Mouse (Mus musculus) midbrain, embryonic 10.5 days (tissue): Measurements from ENCODE around the gene Prpf4b. TPM values are rescaled to one million over a fixed set of nuclear protein-coding genes. Genes with fewer than 3 reads are reported as not detected.
"Not testable (repeated sequence)": the region's sequence is repeated elsewhere in the genome, so short reads cannot be mapped to it uniquely, and the experiment has no call there.

Source experiments
- DNase-seq: peaks from one replicate; pipeline ENCODE4 v3.0.0-alpha.2; 2017; ENCODE audit warnings: low spot score
- H3K27ac ChIP-seq: fragments of 300-500 bp; sonication (generic); replicated peaks from 2 replicates; pipeline ENCODE4 v1.5.1; 2016; ENCODE audit warnings: mild to moderate bottlenecking
- H3K27me3 ChIP-seq: fragments of 300-500 bp; sonication (generic); 2 replicates; pipeline ENCODE4 v1.6.1; 2016; ENCODE audit warnings: low read depth, mild to moderate bottlenecking; ENCODE audit not compliant: poor library complexity, severe bottlenecking
- H3K36me3 ChIP-seq: fragments of 300-500 bp; sonication (generic); 2 replicates; pipeline ENCODE4 v1.6.1; 2016; ENCODE audit warnings: mild to moderate bottlenecking, moderate library complexity
- H3K4me1 ChIP-seq: fragments of 300-500 bp; sonication (generic); 2 replicates; pipeline ENCODE4 v1.6.1; 2016
- H3K4me3 ChIP-seq: fragments of 300-500 bp; sonication (generic); 2 replicates; pipeline ENCODE4 v1.5.1; 2016; ENCODE audit warnings: mild to moderate bottlenecking, moderate library complexity
- H3K9me3 ChIP-seq: fragments of 300-500 bp; sonication (generic); replicated peaks from 2 replicates; pipeline ENCODE4 v1.6.1; 2016; ENCODE audit warnings: mild to moderate bottlenecking
- WGBS: fragments of 180-500 bp; shearing (Covaris S2); methylation state at CpG from one replicate; pipeline ENCODE4 v1.1.7; 2016; 5-methylcytosine and 5-hydroxymethylcytosine counted together
- polyA plus RNA-seq: library from polyadenylated mRNA; unstranded; fragments of >200 nt; fragmentation: Nextera tagmentation; extraction: Ambion mirVana; gene quantifications from 2 replicates; pipeline ENCODE4 v1.2.1, GENCODE M21; 2016

Gene Prpf4b
- polyA plus RNA-seq, 1 experiment from 2014 or later: 77.2 TPM

DNA sequence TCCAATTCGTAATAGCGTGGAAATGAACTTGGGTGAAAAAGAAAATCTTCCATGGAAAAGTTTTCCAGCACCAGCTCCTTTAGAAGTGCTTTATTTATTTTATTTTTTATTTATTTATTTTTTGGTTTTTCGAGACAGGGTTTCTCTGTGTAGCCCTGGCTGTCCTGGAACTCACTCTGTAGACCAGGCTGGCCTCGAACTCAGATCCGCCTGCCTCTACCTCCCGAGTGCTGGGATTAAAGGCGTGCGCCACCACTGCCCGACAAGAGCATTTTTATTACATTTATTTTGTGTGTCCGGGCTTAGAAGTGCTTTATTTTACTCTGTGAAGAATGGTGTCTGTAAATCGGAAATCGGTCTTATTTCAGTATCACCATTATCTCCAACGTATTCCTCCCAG is 366 bp upstream of the Prpf4b start:
- not testable (repeated sequence) for H3K9me3 ChIP-seq, H3K36me3 ChIP-seq, DNase-seq, H3K27me3 ChIP-seq
- peaks cover 30% of the 10 kb centered on the region for H3K4me1 ChIP-seq
- WGBS: 20% methylated on average over 13 of the region's 13 CpGs
- H3K27ac ChIP-seq: peak overlapping the region; percentile 98
- H3K4me3 ChIP-seq: peak overlapping the region; percentile 99

DNA sequence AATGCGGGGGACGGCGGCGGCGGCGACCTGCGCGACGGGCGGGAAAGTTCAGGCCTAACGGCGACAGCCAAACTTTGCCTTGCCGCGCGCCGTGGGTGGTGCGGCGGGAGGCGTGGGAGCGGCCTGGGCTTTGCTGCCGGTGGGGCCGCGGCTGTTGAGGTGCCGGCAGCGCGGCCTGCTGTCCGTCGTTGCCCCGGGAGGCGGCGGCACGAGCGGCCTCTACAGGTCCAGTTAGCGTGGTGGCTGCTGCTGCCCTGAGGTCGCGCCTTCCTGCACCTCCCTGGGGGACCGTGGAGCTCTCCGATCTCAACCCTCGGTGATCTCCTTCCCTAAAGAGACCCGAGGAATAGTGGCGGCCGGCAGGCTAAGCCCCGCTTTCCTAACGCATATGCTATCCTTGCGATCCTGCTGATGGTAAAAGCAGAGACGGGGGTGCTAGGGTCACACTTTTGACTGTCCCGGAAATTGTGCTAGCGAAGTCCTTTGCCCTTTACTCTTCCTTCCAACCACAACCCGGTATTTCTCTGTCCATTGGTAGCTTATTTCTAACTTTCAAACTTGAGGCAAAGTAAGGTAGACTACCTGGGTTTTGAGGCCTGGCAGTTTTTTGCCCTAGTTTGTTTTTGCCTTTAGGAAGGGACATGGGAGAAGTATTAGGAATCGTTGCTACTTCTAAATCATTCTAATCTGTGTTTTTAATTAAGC is 791 bp downstream of the Prpf4b start:
- Histone ChIP-seq H3K4me1 (peaks cover 30% of the 10 kb centered on the region), H3K4me3 (peak overlapping the region; percentile 99), H3K36me3 (peaks cover 13% of the 10 kb centered on the region), H3K27ac (peak overlapping the region; percentile 98), H3K9me3 (no peaks in the 10 kb centered on the region), H3K27me3 (no peaks in the 10 kb centered on the region)
- under 1% methylated on average over 50 of the region's 50 CpGs for WGBS
- peak; percentile 77 for DNase-seq

DNA sequence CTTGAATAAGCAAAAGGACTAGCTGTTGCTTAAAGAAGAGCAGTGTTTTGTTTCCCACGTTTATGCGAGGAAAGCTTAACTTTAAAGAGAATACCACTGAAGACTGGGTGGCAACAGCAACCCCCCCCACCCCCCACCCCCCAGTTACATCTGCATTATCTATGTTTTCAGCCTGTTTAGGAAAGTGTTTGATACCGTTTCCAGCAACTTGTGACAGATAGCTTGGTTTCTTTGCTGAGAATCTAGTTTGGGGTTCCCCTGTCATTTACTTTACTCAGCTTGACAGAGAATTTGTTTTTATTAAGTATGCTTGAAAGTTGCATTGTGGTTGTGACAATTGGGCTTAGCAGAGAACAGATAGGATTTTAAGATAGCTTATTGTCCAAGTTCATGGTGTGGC is 1.4 kb downstream of the Prpf4b start:
- Histone ChIP-seq H3K4me3 (peak overlapping the region; percentile 99), H3K36me3 (peaks cover 19% of the 10 kb centered on the region), H3K27me3 (no peaks in the 10 kb centered on the region), H3K4me1 (peaks cover 30% of the 10 kb centered on the region), H3K27ac (peak overlapping the region; percentile 98; the same call in 1 of the 2 replicates), H3K9me3 (no peaks in the 10 kb centered on the region)
- DNase-seq: no peak
- WGBS: 17% methylated on average over 3 of the region's 3 CpGs

DNA sequence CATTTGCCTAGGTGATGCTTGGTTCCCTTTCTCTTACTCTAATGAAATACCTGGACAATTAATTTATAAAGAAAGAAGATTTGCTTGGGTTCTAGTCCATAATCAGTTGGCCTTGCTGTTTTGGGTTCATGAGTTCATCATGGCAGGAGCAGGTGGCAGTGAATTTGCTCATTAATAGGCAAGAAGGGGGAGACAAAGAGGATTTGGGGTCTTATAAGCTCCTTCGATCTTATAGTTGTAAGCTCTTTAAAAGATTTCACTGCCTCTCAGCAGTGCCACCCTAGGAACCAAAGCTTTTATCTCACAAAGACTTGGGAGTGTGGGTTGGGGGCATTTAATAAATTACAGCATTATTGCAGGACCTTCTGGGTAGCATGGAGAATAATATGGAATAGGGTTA is 17.8 kb downstream of the Prpf4b start:
- Histone ChIP-seq H3K36me3 (peaks cover 100% of the 10 kb centered on the region), H3K27ac (no peak overlapping the region), H3K9me3 (no peaks in the 10 kb centered on the region), H3K27me3 (no peaks in the 10 kb centered on the region), H3K4me3 (no peak overlapping the region), H3K4me1 (no peaks in the 10 kb centered on the region)
- 78% methylated on average over 1 of the region's 1 CpGs for WGBS
- no peak for DNase-seq

DNA sequence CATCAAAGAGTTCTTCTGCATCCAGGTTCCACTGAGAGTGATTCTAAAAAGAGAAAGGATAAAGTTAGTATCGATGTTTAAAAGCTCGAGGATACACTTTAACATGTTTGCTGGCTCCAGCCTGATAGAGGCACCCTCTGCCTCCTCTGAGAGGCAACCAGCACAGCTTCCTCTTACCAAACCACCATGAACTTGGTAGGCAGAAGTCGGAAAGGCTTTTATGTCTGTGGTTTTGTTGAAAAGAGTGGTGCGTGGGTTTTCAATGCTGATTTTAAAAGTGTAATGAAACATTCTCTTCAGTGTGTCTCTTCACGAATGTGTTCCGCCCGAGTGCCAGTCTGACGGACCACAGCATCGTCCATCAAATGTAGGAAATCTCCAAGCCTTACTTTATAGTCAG is 39.5 kb downstream of the Prpf4b start:
- DNase-seq: no peak
- Histone ChIP-seq H3K36me3 (no peaks in the 10 kb centered on the region), H3K27ac (no peak overlapping the region), H3K9me3 (no peaks in the 10 kb centered on the region), H3K4me1 (peaks cover 9% of the 10 kb centered on the region), H3K27me3 (0 out of 2 replicates have a peak, but pooled peaks cover 4% of the 10 kb centered on the region), H3K4me3 (no peak overlapping the region)
- WGBS: 89% methylated on average over 9 of the region's 9 CpGs

DNA sequence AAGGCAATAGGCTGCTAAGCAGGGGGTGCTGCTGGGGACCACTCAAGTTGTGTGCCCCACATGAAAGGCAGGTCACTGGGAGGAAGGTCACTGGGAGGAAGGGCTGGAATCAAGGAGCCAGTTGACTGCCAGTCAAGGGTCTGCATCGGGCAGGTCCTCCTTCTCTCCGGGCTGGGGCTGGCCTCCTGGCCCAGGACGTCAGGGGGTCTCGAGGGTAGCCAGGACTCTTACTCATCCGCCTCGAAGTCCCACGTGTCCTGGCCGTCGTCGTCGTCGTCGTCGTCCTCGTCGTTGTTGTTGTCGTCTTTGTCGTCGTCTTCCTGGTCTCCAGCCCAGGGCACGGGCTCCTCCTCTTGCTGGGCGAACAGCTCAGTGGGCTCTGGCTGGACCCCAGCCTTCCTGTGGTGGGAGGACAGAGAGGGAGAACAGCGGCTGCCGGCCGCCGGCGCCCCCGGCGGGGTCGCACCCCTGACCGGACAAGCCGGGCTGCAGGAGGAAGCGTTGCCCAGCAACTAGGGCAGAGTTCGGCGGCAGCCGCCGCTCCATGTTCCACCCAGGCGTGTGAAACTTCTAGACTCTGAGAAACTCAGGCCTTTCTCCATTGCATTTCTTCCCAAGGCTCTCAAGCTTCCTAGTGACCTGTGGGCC is 41.5 kb downstream of the Prpf4b start:
- WGBS: 41% methylated on average over 37 of the region's 37 CpGs
- Histone ChIP-seq H3K4me1 (peaks cover 9% of the 10 kb centered on the region), H3K9me3 (no peaks in the 10 kb centered on the region), H3K4me3 (peak overlapping the region; percentile 43), H3K27ac (peak overlapping the region; percentile 71), H3K27me3 (0 out of 2 replicates have a peak, but pooled peaks cover 4% of the 10 kb centered on the region), H3K36me3 (no peaks in the 10 kb centered on the region)
- peak; percentile 60 for DNase-seq

DNA sequence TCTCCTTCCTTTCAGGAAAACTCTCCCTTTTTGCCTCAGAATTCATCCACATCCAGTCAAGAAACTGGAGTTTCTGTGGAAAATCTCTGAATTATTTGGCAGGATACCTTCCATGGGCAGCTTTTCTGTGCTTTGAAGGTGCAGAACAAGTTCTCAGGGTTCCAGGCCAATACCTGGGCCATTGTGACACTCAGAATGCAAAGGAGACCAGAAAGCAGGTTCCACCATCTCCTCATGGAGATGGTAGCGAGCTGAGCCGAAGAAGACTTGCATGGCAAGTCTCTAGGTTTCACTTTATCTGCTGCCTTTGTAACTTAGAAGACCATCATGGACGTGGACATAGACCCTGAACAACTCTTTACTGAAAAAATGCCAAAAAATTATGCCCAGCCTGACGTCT is 49.1 kb downstream of the Prpf4b start, which contains the start of the genes Fam217a and 4933417A18Rik:
TSS of gene Fam217a (minus strand) at position 101 of the 400 bp plus-strand sequence.
TSS of gene 4933417A18Rik (plus strand) at position 200 of the 400 bp plus-strand sequence.
- no peak within 1 kb of the TSS for H3K4me3 ChIP-seq
- no peak within 1 kb of the TSS for H3K27ac ChIP-seq
- DNase-seq: no peak
- 88% methylated on average over 4 of the region's 4 CpGs for WGBS
- H3K9me3 ChIP-seq: no peaks in the 10 kb centered on the region
- no peaks in the 10 kb centered on the region for H3K36me3 ChIP-seq
- H3K4me1 ChIP-seq: no peaks in the 10 kb centered on the region
- H3K27me3 ChIP-seq: no peaks in the 10 kb centered on the region

DNA sequence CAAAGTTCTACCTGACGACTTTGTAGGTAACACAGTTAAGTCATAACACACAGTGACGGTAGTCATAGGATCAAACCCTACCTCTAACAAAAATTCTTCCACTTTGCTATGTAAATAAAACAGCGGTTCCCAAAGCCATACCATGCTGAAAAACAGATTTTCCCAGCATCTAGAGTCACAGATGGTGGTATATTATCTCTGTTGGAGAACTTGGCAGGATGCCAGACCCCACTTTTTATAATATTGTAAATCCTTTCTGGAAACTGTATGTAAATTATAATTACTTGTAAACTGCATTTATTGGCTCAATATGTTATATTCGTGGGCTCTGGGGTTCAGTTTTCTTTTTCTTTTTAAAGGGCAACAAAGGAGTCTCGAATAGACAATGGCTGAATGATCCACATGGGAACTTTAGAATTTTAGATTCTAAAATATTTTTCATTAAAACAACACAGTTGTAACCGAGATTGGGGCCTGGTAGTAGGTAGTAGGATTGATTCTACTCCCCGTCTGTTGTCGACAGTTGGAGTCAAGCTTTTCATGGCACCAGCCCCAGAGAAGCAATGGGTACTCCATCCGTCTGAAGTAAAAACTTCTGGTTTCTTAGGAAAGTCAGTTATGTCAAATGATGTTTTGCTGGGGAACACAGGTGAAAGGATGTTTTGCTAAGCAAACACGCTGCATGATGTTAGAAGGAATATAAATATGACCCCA is 60.0 kb downstream of the Prpf4b start:
- no peaks in the 10 kb centered on the region for H3K9me3 ChIP-seq
- no peak overlapping the region for H3K27ac ChIP-seq
- no peaks in the 10 kb centered on the region for H3K36me3 ChIP-seq
- H3K4me1 ChIP-seq: no peaks in the 10 kb centered on the region
- no peaks in the 10 kb centered on the region for H3K27me3 ChIP-seq
- WGBS: 88% methylated on average over 10 of the region's 10 CpGs
- no peak overlapping the region for H3K4me3 ChIP-seq
- DNase-seq: no peak

DNA sequence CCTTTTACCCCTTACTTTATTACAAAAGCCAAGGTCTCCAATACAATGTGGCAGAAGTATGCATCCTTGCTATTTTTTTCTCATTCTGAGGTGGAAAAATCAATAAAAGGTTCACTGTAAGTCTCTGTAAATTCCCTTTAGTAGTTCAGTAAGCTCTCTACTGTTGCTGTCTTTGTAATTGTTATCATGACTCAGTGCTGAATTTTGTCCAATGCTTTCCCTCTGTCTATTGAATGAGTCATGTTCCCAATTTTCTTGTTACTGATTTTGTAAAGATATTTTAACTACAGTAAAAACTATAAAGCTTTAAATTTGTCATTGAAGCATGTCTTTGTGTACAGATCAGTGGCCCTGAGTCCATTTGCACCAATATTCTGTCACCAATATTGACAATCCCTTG is 67.3 kb downstream of the Prpf4b start:
- Histone ChIP-seq H3K36me3 (no peaks in the 10 kb centered on the region), H3K27ac (no peak overlapping the region), H3K27me3 (no peaks in the 10 kb centered on the region), H3K4me3 (no peak overlapping the region), H3K4me1 (no peaks in the 10 kb centered on the region), H3K9me3 (no peaks in the 10 kb centered on the region)
- DNase-seq: no peak

DNA sequence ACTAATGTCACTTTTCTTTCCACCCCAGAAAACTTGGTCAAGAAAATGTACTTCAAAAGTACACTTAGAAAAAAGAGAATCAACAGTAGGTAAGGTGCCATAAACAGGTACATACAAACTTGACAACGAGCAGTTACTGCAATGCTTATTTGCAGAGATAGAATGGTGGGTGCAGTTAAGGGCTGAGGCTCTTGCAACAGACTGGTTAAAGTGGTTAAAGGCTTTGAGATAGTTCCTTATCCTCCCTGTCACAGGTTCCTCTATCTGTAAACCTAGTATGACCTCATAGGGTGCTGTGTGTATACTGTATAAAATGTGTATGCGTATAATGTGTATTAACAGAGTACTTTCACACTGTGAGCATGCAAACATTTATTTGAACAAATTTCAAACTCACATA is 76.3 kb downstream of the Prpf4b start:
- WGBS: 93% methylated on average over 2 of the region's 2 CpGs
- H3K4me3 ChIP-seq, H3K27ac ChIP-seq, H3K27me3 ChIP-seq, H3K36me3 ChIP-seq, H3K4me1 ChIP-seq, DNase-seq, H3K9me3 ChIP-seq: not testable (repeated sequence)
